Mouse (Mus musculus) ES-E14 (cell line): ENCODE results near the gene Hmcn1.

Source experiments
- CHD2 ChIP-seq: IDR thresholded peaks from 2 replicates; pipeline ENCODE4 v1.6.1; 2014; ENCODE audit warnings: mild to moderate bottlenecking, low read depth, low read length, inconsistent platforms
- HCFC1 ChIP-seq: IDR thresholded peaks from 2 replicates; pipeline ENCODE4 v1.6.1; 2012; ENCODE audit warnings: low read length, inconsistent platforms, borderline replicate concordance; ENCODE audit not compliant: insufficient read depth
- MAFK ChIP-seq: IDR thresholded peaks from 2 replicates; pipeline ENCODE4 v1.6.1; 2014; ENCODE audit warnings: mild to moderate bottlenecking, low read depth, low read length, inconsistent platforms; ENCODE audit not compliant: insufficient read depth
- ZC3H11A ChIP-seq: IDR thresholded peaks from 2 replicates; pipeline ENCODE4 v1.6.1; 2012; ENCODE audit warnings: low read depth, mild to moderate bottlenecking, inconsistent platforms, low read length, borderline replicate concordance
- ZNF384 ChIP-seq: IDR thresholded peaks from 2 replicates; pipeline ENCODE4 v1.6.1; 2012; ENCODE audit warnings: low read depth, low read length, inconsistent platforms

- TF ChIP-seq CHD2: no peak
- no peak for TF ChIP-seq ZNF384
- TF ChIP-seq ZC3H11A: no peak
- TF ChIP-seq MAFK: no peak
- no peak for TF ChIP-seq HCFC1
Observed at GRCm38 (mm10) chr1:150933616-150934015, 59.6 kb downstream of the Hmcn1 start.
